Mouse (Mus musculus): Measurements from ENCODE around the gene Zfp219. TPM values are rescaled to one million over a fixed set of nuclear protein-coding genes. Genes with fewer than 3 reads are reported as not detected.
A peak's percentile ranks its signal among the peaks of the same experiment; 100 is the strongest.

Zfp219 gene
- polyA plus RNA-seq, 1 experiment from 2014 or later: 11.9 TPM

GRCm38 (mm10) chr14:51987177-51987576 lies 33.4 kb downstream of the Zfp219 start:
- Histone ChIP-seq H3K9me3 (ENCODE audit: control insufficient read depth) (no peaks in the 10 kb centered on the region), H3K4me1 (replicated peaks; ENCODE audit: control insufficient read depth, insufficient read depth, low read length) (peaks cover 3% of the 10 kb centered on the region; the same call in 1 of the 2 replicates), H3K4me2 (replicated peaks; ENCODE audit: low read depth) (no peak overlapping the region), H3K4me3 (ENCODE audit: low read depth, low read length) (no peak overlapping the region), H3K9ac (ENCODE audit: low read depth, low read length) (no peak overlapping the region), H3K27me3 (replicated peaks; ENCODE audit: control insufficient read depth, insufficient read depth, low read length) (no peaks in the 10 kb centered on the region), H3K27ac (ENCODE audit: low read depth, low read length) (no peak overlapping the region), H3K36me3 (ENCODE audit: control insufficient read depth, insufficient read depth) (0 out of 2 replicates have a peak, but pooled peaks cover 22% of the 10 kb centered on the region)
- WGBS: 53% methylated on average over 6 of the region's 6 CpGs
- no peak for TF ChIP-seq CTCF (IDR thresholded peaks at IDR 0.05; ENCODE audit: low read depth)
- ATAC-seq: peak; percentile 34; the same call in 1 of the 2 replicates

- Histone ChIP-seq H3K4me2 (replicated peaks; ENCODE audit: low read depth) (peak overlapping the region; percentile 98), H3K27ac (ENCODE audit: low read depth, low read length) (peak overlapping the region; percentile 76), H3K9me3 (ENCODE audit: control insufficient read depth) (no peaks in the 10 kb centered on the region), H3K4me3 (ENCODE audit: low read depth, low read length) (peak overlapping the region; percentile 70), H3K4me1 (replicated peaks; ENCODE audit: control insufficient read depth, insufficient read depth, low read length) (peaks cover 3% of the 10 kb centered on the region; the same call in 1 of the 2 replicates), H3K36me3 (ENCODE audit: control insufficient read depth, insufficient read depth) (0 out of 2 replicates have a peak, but pooled peaks cover 16% of the 10 kb centered on the region), H3K9ac (ENCODE audit: low read depth, low read length) (peak overlapping the region; percentile 68; the same call in 1 of the 2 replicates), H3K27me3 (replicated peaks; ENCODE audit: control insufficient read depth, insufficient read depth, low read length) (no peaks in the 10 kb centered on the region)
- no peak for TF ChIP-seq CTCF (IDR thresholded peaks at IDR 0.05; ENCODE audit: low read depth)
- ATAC-seq: no peak
- WGBS: 37% methylated on average over 7 of the region's 7 CpGs
Observed at GRCm38 (mm10) chr14:51986153-51986505, 34.4 kb downstream of the Zfp219 start.

GRCm38 (mm10) chr14:51985301-51986152 lies 35.0 kb downstream of the Zfp219 start:
- Histone ChIP-seq H3K4me3 (ENCODE audit: low read depth, low read length) (peak overlapping the region; percentile 70), H3K36me3 (ENCODE audit: control insufficient read depth, insufficient read depth) (0 out of 2 replicates have a peak, but pooled peaks cover 10% of the 10 kb centered on the region), H3K9ac (ENCODE audit: low read depth, low read length) (peak overlapping the region; percentile 68), H3K27me3 (replicated peaks; ENCODE audit: control insufficient read depth, insufficient read depth, low read length) (no peaks in the 10 kb centered on the region), H3K4me2 (replicated peaks; ENCODE audit: low read depth) (peak overlapping the region; percentile 98), H3K9me3 (ENCODE audit: control insufficient read depth) (no peaks in the 10 kb centered on the region), H3K4me1 (replicated peaks; ENCODE audit: control insufficient read depth, insufficient read depth, low read length) (peaks cover 3% of the 10 kb centered on the region; the same call in 1 of the 2 replicates), H3K27ac (ENCODE audit: low read depth, low read length) (peak overlapping the region; percentile 76)
- TF ChIP-seq CTCF (IDR thresholded peaks at IDR 0.05; ENCODE audit: low read depth): 0 out of 2 replicates have a peak, but pooled peaks have one; percentile 2
- peak; percentile 63 for ATAC-seq
- 13% methylated on average over 27 of the region's 27 CpGs for WGBS

- Histone ChIP-seq H3K36me3 (ENCODE audit: control insufficient read depth, insufficient read depth) (0 out of 2 replicates have a peak, but pooled peaks cover 2% of the 10 kb centered on the region), H3K27me3 (replicated peaks; ENCODE audit: control insufficient read depth, insufficient read depth, low read length) (no peaks in the 10 kb centered on the region), H3K27ac (ENCODE audit: low read depth, low read length) (peak within 1 kb of the TSS; percentile 76), H3K4me2 (replicated peaks; ENCODE audit: low read depth) (peak within 1 kb of the TSS; percentile 98), H3K9ac (ENCODE audit: low read depth, low read length) (peak within 1 kb of the TSS; percentile 68), H3K9me3 (ENCODE audit: control insufficient read depth) (no peaks in the 10 kb centered on the region), H3K4me1 (replicated peaks; ENCODE audit: control insufficient read depth, insufficient read depth, low read length) (peaks cover 3% of the 10 kb centered on the region; the same call in 1 of the 2 replicates), H3K4me3 (ENCODE audit: low read depth, low read length) (peak within 1 kb of the TSS; percentile 70)
- peak; percentile 49 for ATAC-seq
- TF ChIP-seq CTCF (IDR thresholded peaks at IDR 0.05; ENCODE audit: low read depth): no peak
- 2% methylated on average over 66 of the region's 74 CpGs for WGBS
Observed at GRCm38 (mm10) chr14:51984247-51985231, 36.0 kb downstream of the Zfp219 start, which contains the start of gene Arhgef40. Arhgef40 (plus strand) TSS chr14:51984719.

GRCm38 (mm10) chr14:51983855-51984246 lies 36.7 kb downstream of the Zfp219 start:
- no peak for ATAC-seq
- Histone ChIP-seq H3K4me2 (replicated peaks; ENCODE audit: low read depth) (peak overlapping the region; percentile 98), H3K27ac (ENCODE audit: low read depth, low read length) (no peak overlapping the region), H3K36me3 (ENCODE audit: control insufficient read depth, insufficient read depth) (no peaks in the 10 kb centered on the region), H3K9ac (ENCODE audit: low read depth, low read length) (peak overlapping the region; percentile 68; the same call in 1 of the 2 replicates), H3K4me3 (ENCODE audit: low read depth, low read length) (peak overlapping the region; percentile 70), H3K27me3 (replicated peaks; ENCODE audit: control insufficient read depth, insufficient read depth, low read length) (no peaks in the 10 kb centered on the region), H3K9me3 (ENCODE audit: control insufficient read depth) (no peaks in the 10 kb centered on the region), H3K4me1 (replicated peaks; ENCODE audit: control insufficient read depth, insufficient read depth, low read length) (peaks cover 3% of the 10 kb centered on the region; the same call in 1 of the 2 replicates)
- no peak for TF ChIP-seq CTCF (IDR thresholded peaks at IDR 0.05; ENCODE audit: low read depth)
- 53% methylated on average over 10 of the region's 10 CpGs for WGBS

Measured in intestine, postnatal 0 days (tissue).